Mouse (Mus musculus) liver, embryonic 14.5 days (tissue): ENCODE data around the gene Gm13101. TPM values are rescaled to one million over a fixed set of nuclear protein-coding genes. Genes with fewer than 3 reads are reported as not detected.

ENCODE experiments used
- polyA plus RNA-seq, 2 experiments: library from polyadenylated mRNA; depleted of rRNA in 1 of 2; stranded (reverse) in 1 of 2; unstranded in 1 of 2; fragments of >200 nt; fragmentation: Nextera tagmentation in 1 of 2; extraction: Ambion mirVana in 1 of 2; gene quantifications; 2 replicates each; pipeline versions ENCODE4 v1.2.1 to v1.2.3; 2012 to 2014

Gene Gm13101
- polyA plus RNA-seq, 2 experiments: not detected

Other genes starting within 250 kb of the Gm13101 start
- not detected in 2 replicates for gene Gm13078, start 247.5 kb downstream of the Gm13101 start, polyA plus RNA-seq (2012; rRNA removed)
- gene Gm13078, start 247.5 kb downstream of the Gm13101 start, polyA plus RNA-seq (2014; fragmentation: Nextera tagmentation; extraction: Ambion mirVana): not detected in 2 replicates
- gene Gm13023, start 177.6 kb downstream of the Gm13101 start, polyA plus RNA-seq (2012; rRNA removed): not detected in 2 replicates
- gene Gm13023, start 177.6 kb downstream of the Gm13101 start, polyA plus RNA-seq (2014; fragmentation: Nextera tagmentation; extraction: Ambion mirVana): not detected in 2 replicates
- gene Gm13084, start 150.9 kb downstream of the Gm13101 start, polyA plus RNA-seq (2012; rRNA removed): not detected in 2 replicates
- not detected in 2 replicates for gene Gm13084, start 150.9 kb downstream of the Gm13101 start, polyA plus RNA-seq (2014; fragmentation: Nextera tagmentation; extraction: Ambion mirVana)
- gene Gm13103, start 120.5 kb downstream of the Gm13101 start, polyA plus RNA-seq (2012; rRNA removed): not detected in 2 replicates
- not detected in 2 replicates for gene Gm13103, start 120.5 kb downstream of the Gm13101 start, polyA plus RNA-seq (2014; fragmentation: Nextera tagmentation; extraction: Ambion mirVana)
- gene Pramef6, start 66.6 kb downstream of the Gm13101 start, polyA plus RNA-seq (2012; rRNA removed): not detected in 2 replicates
- gene Pramef6, start 66.6 kb downstream of the Gm13101 start, polyA plus RNA-seq (2014; fragmentation: Nextera tagmentation; extraction: Ambion mirVana): not detected in 2 replicates
- gene Pramef25, start 15.9 kb downstream of the Gm13101 start, polyA plus RNA-seq (2012; rRNA removed): not detected in 2 replicates
- gene Pramef25, start 15.9 kb downstream of the Gm13101 start, polyA plus RNA-seq (2014; fragmentation: Nextera tagmentation; extraction: Ambion mirVana): not detected in 2 replicates
- not detected in 2 replicates for gene Pramef17, start 27.4 kb upstream of the Gm13101 start, polyA plus RNA-seq (2012; rRNA removed)
- gene Pramef17, start 27.4 kb upstream of the Gm13101 start, polyA plus RNA-seq (2014; fragmentation: Nextera tagmentation; extraction: Ambion mirVana): not detected in 2 replicates
- not detected in 2 replicates for gene Pramel4, start 92.2 kb upstream of the Gm13101 start, polyA plus RNA-seq (2012; rRNA removed)
- not detected in 2 replicates for gene Pramel4, start 92.2 kb upstream of the Gm13101 start, polyA plus RNA-seq (2014; fragmentation: Nextera tagmentation; extraction: Ambion mirVana)
- not detected in 2 replicates for gene Gm13102, start 139.5 kb upstream of the Gm13101 start, polyA plus RNA-seq (2012; rRNA removed)
- not detected in 2 replicates for gene Gm13102, start 139.5 kb upstream of the Gm13101 start, polyA plus RNA-seq (2014; fragmentation: Nextera tagmentation; extraction: Ambion mirVana)
- not detected in 2 replicates for gene Oog3, start 195.7 kb upstream of the Gm13101 start, polyA plus RNA-seq (2012; rRNA removed)
- not detected in 2 replicates for gene Oog3, start 195.7 kb upstream of the Gm13101 start, polyA plus RNA-seq (2014; fragmentation: Nextera tagmentation; extraction: Ambion mirVana)
- gene Oog2, start 223.8 kb upstream of the Gm13101 start, polyA plus RNA-seq (2012; rRNA removed): not detected in 2 replicates
- not detected in 2 replicates for gene Oog2, start 223.8 kb upstream of the Gm13101 start, polyA plus RNA-seq (2014; fragmentation: Nextera tagmentation; extraction: Ambion mirVana)
- not detected in 2 replicates for gene C87977, start 246.4 kb upstream of the Gm13101 start, polyA plus RNA-seq (2012; rRNA removed)
- gene C87977, start 246.4 kb upstream of the Gm13101 start, polyA plus RNA-seq (2014; fragmentation: Nextera tagmentation; extraction: Ambion mirVana): not detected in 2 replicates